Mouse (Mus musculus) gastrocnemius, adult 18-20 months (tissue): ENCODE data around the gene Ccdc120. TPM values are rescaled to one million over a fixed set of nuclear protein-coding genes. Genes with fewer than 3 reads are reported as not detected.
"Not testable (repeated sequence)": the region's sequence is repeated elsewhere in the genome, so short reads cannot be mapped to it uniquely, and the experiment has no call there.

Experiments used
- DNase-seq: peaks from one replicate; pipeline ENCODE4 v3.0.0; 2021; ENCODE audit warnings: low spot score
- total RNA-seq, 2 experiments: library from RNA; stranded (reverse); gene quantifications; 2 replicates each; pipeline ENCODE4 v1.2.3; 2021

Gene Ccdc120
- total RNA-seq, 2 experiments from 2014 or later: 0.34 to 0.50 TPM

GRCm38 (mm10) chrX:7713764-7714134, 37.0 kb downstream of the Ccdc120 start:
- not testable (repeated sequence) for DNase-seq

GRCm38 (mm10) chrX:7696954-7697381, 53.7 kb downstream of the Ccdc120 start, which contains the start of gene Gpkow:
Gene Gpkow, plus strand, starts transcription at chrX:7697131.
- DNase-seq: peak; percentile 86

DNA sequence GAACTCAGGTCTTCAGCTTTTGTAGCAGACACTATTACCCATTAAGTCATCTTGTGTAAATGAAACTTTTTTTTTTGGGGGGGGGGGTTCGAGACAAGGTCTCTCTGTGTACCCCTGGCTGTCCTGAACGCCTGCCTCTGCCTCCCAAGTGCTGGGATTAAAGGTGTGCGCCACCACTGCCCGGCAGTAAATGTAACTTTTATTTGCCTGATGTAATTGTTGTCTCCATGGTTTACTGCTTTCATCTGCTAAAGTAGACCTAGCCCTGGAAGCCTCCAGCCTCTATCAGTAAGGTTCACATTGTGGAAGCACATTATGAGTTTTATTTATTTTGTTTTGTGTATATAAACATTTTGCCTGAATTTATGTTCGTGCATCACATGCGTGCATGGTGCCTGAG, 54.2 kb downstream of the Ccdc120 start:
- no peak for DNase-seq

DNA sequence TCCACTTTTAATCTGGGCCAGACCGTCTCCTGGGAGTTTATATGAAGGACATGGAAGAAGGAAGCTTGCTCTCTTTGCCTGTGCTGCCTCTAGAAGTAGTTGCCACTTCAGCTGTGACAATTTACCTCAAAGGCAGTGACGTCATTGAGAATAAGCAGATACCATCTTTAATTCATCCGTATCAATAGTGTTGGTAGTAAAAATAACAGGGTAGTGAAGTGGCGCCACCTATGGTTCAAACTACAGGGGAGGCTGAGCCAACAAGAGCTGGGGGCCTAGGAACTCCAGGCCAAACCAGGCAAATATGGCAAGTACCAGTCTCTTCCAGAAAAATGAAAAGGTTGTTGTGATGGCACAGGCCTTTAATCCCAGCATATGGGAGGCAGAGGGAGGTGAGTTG, 57.8 kb downstream of the Ccdc120 start:
- peak; percentile 39 for DNase-seq

DNA sequence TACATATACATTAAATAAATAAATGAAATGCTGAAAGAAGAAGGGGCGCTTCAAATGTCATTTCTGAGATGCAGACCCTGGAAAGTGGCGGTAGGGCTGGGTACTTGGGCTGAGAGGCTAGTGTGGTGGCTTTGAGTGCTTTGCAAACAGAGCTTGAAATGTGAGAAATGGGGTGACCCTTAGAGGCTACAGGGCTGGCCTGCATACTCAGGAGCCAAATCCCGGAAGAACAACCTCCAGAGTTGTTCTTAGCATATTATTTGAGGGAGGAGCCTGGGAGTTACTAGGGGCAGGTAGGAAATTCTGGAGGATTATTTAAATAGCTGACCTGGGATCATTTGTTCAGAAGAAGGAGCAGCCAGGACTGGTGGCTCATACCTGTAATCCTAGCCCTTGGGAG, 60.2 kb downstream of the Ccdc120 start:
- DNase-seq: no peak

DNA sequence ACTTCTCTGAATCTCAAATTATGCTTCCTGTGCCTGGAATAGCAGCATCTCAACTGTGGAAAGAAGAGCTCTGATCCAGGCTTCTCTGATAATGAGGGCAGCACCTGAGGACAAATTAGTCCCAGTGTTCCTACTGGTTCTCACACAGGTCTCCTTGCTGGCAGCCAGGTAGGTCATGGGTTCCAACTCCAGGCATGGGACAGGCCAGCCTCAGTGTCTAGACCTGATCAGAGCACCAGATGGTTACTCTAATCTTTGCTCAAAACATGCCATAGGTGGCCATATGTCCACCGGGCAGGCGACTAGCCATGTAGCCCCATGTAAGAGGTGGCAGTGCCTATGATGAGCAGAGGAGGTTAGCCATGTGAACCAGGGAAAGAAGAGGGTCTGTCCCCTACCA, 62.4 kb downstream of the Ccdc120 start:
- DNase-seq: no peak

Other genes starting within 250 kb of the Ccdc120 start
- gene Foxp3, start 177.3 kb downstream of the Ccdc120 start, total RNA-seq: under 1 TPM in 1 of 2 experiments, not detected in 1; 0.11 TPM
- gene Ppp1r3f, start 176.6 kb downstream of the Ccdc120 start, total RNA-seq: 1 to 10 TPM; 3.1 to 3.9 TPM
- 10 to 100 TPM; 10.6 to 12.4 TPM for gene Ccdc22, start 145.4 kb downstream of the Ccdc120 start, total RNA-seq
- not detected for gene Cacna1f, start 143.8 kb downstream of the Ccdc120 start, total RNA-seq
- gene Syp, start 112.4 kb downstream of the Ccdc120 start, total RNA-seq: 1 to 10 TPM; 1.4 to 1.5 TPM
- gene Prickle3, start 93.6 kb downstream of the Ccdc120 start, total RNA-seq: 10 to 100 TPM; 10.8 to 26.5 TPM
- gene Plp2, start 79.5 kb downstream of the Ccdc120 start, total RNA-seq: 10 to 100 TPM; 30.3 to 35.0 TPM
- gene Magix, start 69.7 kb downstream of the Ccdc120 start, total RNA-seq: 10 to 100 TPM; 30.6 to 33.7 TPM
- gene Gpkow, start 53.8 kb downstream of the Ccdc120 start, total RNA-seq: 10 to 100 TPM; 14.3 to 15.0 TPM
- 10 to 100 TPM; 32.4 to 37.1 TPM for gene Wdr45, start 36.6 kb downstream of the Ccdc120 start, total RNA-seq
- gene Gm45208, start 28.7 kb downstream of the Ccdc120 start, total RNA-seq: under 1 TPM in 1 of 2 experiments, not detected in 1; 0.45 TPM
- gene Praf2, start 22.5 kb downstream of the Ccdc120 start, total RNA-seq: 1 to 10 TPM; 5.0 to 5.6 TPM
- gene Tfe3, start 11.7 kb upstream of the Ccdc120 start, total RNA-seq: 1 to 10 TPM; 7.9 to 9.2 TPM
- 10 to 100 TPM; 16.7 to 19.5 TPM for gene Gripap1, start 38.9 kb upstream of the Ccdc120 start, total RNA-seq
- under 1 TPM in 1 of 2 experiments, not detected in 1; 0.12 TPM for gene Kcnd1, start 71.4 kb upstream of the Ccdc120 start, total RNA-seq
- gene Otud5, start 90.5 kb upstream of the Ccdc120 start, total RNA-seq: 10 to 100 TPM; 14.6 to 17.1 TPM
- 1 to 10 TPM; 1.5 to 1.9 TPM for gene Pim2, start 127.4 kb upstream of the Ccdc120 start, total RNA-seq
- 1 to 10 TPM; 7.7 to 9.5 TPM for gene Slc35a2, start 133.1 kb upstream of the Ccdc120 start, total RNA-seq
- 10 to 100 TPM; 22.3 to 23.5 TPM for gene Pqbp1, start 148.4 kb upstream of the Ccdc120 start, total RNA-seq
- gene Timm17b, start 148.5 kb upstream of the Ccdc120 start, total RNA-seq: 10 to 100 TPM; 42.7 to 47.6 TPM
- not detected for gene Gm10491, start 156.9 kb upstream of the Ccdc120 start, total RNA-seq
- gene Gm10490, start 158.6 kb upstream of the Ccdc120 start, total RNA-seq: not detected
- not detected for gene Pcsk1n, start 168.9 kb upstream of the Ccdc120 start, total RNA-seq
- not detected for gene Eras, start 177.7 kb upstream of the Ccdc120 start, total RNA-seq
- 1 to 10 TPM; 3.6 to 5.0 TPM for gene Hdac6, start 197.0 kb upstream of the Ccdc120 start, total RNA-seq
- not detected for gene Gata1, start 227.2 kb upstream of the Ccdc120 start, total RNA-seq